Mouse (Mus musculus) induced T-regulatory cell, adult 2 months (primary cell): ENCODE data around the gene Zfp638.
A peak's percentile ranks its signal among the peaks of the same experiment; 100 is the strongest.

Experiments used
- DNase-seq: peaks from one replicate; pipeline ENCODE4 v3.0.0-alpha.2; 2012; ENCODE audit warnings: low read depth

Zfp638 gene

DNA sequence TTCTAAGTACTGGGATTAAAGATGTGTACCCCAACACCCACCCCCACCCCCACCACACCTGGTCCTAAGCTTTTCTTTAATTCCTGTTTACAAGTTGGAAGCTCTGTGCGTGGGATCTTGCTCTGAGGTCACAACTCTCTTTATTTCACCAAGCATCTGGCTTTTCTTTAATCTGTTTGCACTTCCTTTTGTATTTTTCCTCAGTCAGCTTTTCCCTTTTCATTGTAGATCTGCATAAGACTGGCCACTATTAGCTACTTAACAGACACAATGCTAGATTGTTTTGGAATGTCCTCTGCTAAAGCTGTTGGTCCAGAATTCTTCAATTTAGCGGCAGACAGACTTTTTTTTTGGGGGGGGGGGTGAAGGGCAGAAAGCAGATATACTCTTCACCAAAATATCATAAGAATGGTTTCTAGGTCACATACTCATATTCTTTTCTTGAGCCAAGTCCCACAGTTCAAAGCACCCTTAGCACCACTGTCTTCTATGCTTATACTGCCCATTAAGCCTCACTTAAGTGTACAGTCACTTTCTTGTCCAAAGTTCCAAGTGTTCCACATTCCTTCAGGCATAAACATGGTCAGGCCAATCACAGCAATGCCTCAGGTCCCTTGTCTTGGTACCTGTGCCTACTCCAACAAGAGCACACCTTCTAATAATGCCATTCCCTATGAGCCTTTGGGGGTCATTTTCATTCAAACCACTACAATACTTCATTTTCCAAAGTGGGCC lies 23.5 kb downstream of the Zfp638 start:
- DNase-seq, result no peak

GRCm38 (mm10) chr6:83891251-83891650 lies 24.3 kb downstream of the Zfp638 start:
- DNase-seq, result no peak

GRCm38 (mm10) chr6:83891687-83892086 lies 24.8 kb downstream of the Zfp638 start:
- no peak for DNase-seq

GRCm38 (mm10) chr6:83893086-83893485 lies 26.2 kb downstream of the Zfp638 start:
- DNase-seq, result no peak

- DNase-seq, result no peak
Observed at GRCm38 (mm10) chr6:83893584-83893983, 26.7 kb downstream of the Zfp638 start.

DNA sequence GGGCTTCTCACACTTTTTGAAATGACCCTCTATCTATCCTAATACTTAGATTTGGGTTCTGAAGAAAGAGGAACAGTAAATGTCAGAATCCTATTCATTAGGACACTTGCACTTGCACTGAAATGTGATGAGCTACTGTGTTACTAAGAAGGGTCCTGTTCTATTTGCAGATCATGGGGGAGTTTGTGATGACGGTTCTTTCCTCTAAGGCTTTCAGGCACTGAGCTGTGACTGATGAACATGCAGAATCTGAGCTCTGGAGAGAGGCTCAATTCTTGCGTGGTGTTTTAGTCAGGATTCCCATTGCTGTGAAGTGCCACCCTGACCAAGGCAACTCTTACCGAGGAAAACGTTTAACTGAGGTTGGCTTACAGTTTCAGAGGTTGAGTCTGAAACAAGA lies 32.2 kb downstream of the Zfp638 start:
- DNase-seq, result no peak

- DNase-seq, result no peak
Observed at GRCm38 (mm10) chr6:83905276-83905675, 38.4 kb downstream of the Zfp638 start.

GRCm38 (mm10) chr6:83906659-83907058 lies 39.8 kb downstream of the Zfp638 start:
- no peak for DNase-seq

GRCm38 (mm10) chr6:83908386-83908785 lies 41.5 kb downstream of the Zfp638 start:
- DNase-seq, result no peak

- DNase-seq, result no peak
Observed at GRCm38 (mm10) chr6:83913710-83914109, 46.8 kb downstream of the Zfp638 start.

DNA sequence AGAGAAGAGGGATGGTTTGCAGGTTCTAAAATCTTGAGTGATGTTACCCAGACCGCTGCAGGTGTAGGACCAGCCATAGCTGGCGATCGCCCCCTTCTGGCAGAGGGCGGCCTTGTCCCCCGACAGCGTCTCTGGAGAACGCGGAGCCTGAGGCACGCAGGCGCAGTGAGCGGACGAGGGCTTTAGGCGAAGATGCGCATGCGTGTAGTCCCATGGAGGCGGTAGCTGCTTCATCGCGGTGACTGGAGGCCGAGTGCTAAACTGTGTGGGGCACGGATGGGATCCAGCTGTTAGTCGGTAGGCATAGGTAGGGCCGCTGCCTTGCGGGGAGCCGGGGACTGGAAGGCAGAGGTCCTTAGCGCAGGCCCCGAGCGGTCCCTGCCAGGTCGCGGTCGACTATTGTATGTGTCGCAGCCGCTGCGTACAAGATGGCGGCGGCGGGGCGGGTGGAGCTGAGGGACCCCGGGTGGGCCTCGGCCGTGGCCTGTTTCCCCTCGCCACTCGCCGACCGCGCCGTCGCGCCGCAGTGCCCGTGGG lies 47.3 kb downstream of the Zfp638 start:
- DNase-seq, result peak; percentile 99

DNA sequence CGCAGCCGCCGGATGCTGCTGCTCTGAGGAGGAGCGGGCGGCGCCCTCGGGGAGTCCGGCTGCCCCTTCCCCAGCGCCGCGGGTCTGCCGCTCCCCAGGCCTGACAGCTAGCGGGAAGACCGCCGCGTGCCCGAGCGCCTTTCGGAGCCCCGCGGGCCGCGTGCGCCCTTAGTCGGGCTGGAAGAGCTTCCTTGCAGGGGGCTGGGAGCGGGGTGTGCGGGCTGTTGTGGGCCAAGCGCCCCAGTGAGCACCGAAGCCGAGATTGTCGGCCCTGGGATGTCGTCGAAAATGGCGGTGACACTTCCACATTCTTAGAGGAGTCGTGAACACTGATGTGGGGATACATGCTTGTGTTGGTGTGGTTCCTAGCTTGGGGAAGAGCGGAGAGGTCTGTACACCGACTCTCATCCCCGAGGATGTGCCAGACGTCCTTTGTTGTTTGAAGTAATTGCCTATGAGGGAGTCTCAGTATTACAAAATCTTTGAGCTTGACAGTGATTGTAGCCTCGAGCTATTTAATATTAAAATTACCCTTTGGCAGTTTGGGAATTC lies 47.9 kb downstream of the Zfp638 start:
- no peak for DNase-seq

- DNase-seq, result peak; percentile 70
Observed at GRCm38 (mm10) chr6:83927418-83927817, 60.5 kb downstream of the Zfp638 start.

- DNase-seq, result peak; percentile 40
Observed at GRCm38 (mm10) chr6:83928225-83928624, 61.3 kb downstream of the Zfp638 start.

DNA sequence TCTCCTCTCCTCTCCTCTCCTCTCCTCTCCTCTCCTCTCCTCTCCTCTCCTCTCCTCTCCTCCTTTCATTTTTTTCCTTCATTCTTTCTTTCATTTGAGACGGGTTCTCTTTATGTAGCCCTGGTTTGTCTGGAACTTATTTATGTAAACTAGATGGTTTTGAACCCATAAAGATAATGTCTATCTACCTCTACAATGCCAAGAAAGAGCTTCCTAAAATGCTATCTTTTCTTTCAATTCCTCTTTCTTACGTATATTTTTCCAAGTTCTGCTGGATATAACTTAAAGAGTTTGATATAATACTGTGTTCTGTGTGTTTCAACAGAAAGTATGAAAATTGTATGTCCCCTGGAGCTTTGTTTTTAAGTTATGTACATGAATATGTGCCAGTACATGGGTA lies 72.6 kb downstream of the Zfp638 start:
- DNase-seq, result no peak

GRCm38 (mm10) chr6:83942806-83943205 lies 75.9 kb downstream of the Zfp638 start:
- no peak for DNase-seq

- DNase-seq, result no peak
Observed at GRCm38 (mm10) chr6:83953603-83954002, 86.7 kb downstream of the Zfp638 start.

DNA sequence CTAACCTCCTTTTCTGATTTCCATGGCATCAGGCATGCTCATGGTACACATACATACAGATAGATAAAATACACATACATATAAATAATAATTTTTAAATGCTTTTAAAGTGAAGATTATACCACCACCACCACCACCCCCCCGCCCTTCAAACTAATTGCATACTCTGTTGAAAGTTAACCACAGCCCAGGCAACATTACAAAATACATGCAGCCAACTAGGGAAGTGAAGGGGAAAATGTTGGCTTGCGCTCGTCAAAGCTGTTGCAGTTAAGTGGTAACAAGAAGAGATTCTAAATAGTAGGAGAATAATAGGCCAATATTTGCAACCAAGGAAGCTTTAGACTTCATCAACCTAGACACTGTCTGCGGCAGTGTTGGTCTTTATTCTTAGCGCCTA lies 120.7 kb downstream of the Zfp638 start:
- no peak for DNase-seq

GRCm38 (mm10) chr6:84002716-84003115 lies 135.8 kb downstream of the Zfp638 start:
- no peak for DNase-seq

GRCm38 (mm10) chr6:84004295-84004694 lies 137.4 kb downstream of the Zfp638 start:
- DNase-seq, result no peak

DNA sequence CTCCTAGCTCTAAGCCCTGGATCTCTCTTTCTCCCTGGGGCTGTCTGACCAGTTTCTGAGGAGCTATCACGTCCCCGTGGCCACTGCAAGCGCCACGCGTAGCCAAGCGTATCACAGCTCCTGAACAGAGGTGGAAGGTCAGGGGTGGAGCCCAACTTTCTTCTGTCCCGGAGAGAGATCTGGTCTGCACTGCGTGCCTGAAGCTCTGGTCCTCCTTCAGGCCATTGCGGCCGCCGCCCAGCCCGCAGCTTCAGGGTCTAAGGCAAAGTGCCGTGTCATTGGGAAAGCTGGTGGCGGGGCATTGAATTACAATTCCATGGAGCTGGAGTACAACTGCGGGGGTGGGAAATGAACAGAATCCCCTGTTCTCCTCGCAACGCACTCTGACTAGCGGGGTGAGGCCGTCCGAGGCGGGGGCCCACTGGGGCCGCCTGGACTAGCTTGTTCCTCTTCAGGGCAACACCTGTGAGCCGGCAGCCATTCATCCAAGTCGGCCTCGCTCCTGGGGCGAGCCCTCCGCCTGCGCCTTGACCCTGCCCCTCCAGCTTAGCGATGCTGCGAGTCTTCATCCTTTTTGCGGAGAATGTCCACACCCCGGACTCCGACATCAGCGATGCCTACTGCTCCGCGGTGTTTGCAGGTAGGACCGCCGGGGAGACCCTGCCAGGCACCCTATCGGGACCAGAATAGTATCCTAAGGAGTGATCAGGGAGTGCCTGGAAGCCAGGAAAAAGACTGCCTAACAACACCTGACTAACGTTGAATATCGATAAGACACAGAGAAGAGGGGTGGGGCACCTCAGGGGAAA lies 141.7 kb downstream of the Zfp638 start, which contains the start of gene Dysf:
TSS of gene Dysf (plus strand) at position 228 of the 809 bp plus-strand sequence.
- no peak for DNase-seq

DNA sequence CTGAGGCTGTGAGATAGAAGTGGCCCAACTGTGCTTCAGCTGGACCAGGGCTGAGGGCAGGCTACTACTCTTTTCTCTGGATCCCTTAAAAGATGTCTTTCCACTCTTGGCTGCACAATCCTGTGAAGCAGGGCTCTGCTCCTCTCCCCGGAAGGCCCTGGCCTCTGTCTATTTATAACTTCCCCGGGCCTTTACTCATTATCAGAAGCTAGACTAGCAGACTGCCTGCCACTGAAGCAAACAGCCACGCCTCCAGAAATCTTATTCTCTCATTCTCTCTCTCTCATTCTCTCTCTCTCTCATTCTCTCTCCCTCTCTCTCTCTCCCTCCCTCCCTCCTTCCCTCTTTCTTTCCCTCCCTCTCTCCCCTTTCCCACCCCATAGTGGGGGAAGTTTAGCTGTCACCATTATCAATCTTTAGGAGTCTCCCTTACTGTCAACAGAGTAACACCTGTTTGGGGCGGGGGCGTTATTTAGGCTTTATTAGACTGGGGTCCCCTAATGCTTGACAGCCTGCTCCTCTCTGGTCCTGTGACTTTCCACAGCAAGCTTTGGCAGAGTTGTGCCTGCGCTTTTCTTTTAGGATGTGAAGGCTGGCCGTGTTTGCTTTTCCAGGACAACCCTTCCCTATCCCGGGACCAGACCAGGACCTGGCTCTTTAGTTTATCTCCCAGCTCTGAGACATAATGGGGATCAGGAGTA lies 142.4 kb downstream of the Zfp638 start:
- no peak for DNase-seq
